8 mouse cellular contexts compared by ENCODE assay signal in the genomic region with DNA sequence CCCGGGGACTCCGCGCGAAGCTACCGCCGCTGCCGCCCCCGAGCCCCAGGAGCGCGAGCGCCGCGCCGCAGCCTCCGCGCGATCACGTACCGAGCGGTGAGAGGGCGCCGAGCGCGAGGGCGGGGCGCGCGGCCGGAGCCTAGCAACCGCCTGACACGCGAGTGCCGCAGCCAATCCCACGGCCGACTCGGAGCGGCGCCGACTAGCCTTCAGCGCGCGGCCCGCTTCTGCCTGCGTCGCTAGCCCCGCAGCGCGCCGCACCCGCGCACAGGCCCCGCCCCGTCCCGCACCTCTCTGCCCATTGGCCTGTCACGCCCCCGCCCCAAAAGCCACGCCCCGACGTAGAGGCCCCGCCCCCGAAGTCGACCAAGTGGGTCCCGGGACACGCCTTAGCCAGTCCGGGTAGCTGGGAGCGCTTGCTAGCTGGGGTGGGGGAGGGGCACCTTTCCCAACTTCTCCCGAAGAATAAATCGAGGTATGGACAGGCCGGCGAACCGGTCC. TPM values are rescaled to one million over a fixed set of nuclear protein-coding genes. Genes with fewer than 3 reads are reported as not detected.
DNase-seq lines count a peak whose midpoint lies in the region; ATAC-seq lines count a peak whose summit lies in the region.

Gene Dag1, minus strand, starts transcription at position 269 of the 501 bp plus-strand sequence.

- under 1% methylated on average over 60 of the region's 71 CpGs for WGBS in heart, embryonic 14.5 days
- under 1% methylated on average over 66 of the region's 71 CpGs for WGBS in liver, embryonic 13.5 days (ENCODE audit: insufficient replicate concordance)
- WGBS in stomach, embryonic 16.5 days: under 1% methylated on average over 62 of the region's 71 CpGs

- H3K4me3 ChIP-seq in brown adipose tissue, adult 24 weeks (ENCODE audit: insufficient read depth, low read depth, low read length): peak within 1 kb of the TSS; percentile 77
- H3K4me3 ChIP-seq in heart, embryonic 14.5 days (ENCODE audit: control insufficient read depth in 1 of 2, insufficient read depth in 1 of 2, low read depth in 1 of 2, low read length in 2 of 2): peak within 1 kb of the TSS; percentile 82 to 98
- H3K4me3 ChIP-seq in liver, embryonic 13.5 days (replicated peaks): peak within 1 kb of the TSS; percentile 88
- H3K4me3 ChIP-seq in stomach, embryonic 16.5 days (replicated peaks; ENCODE audit: low read length): peak within 1 kb of the TSS; percentile 94

- peak; percentile 95 for ATAC-seq in heart, embryonic 14.5 days (ENCODE audit: insufficient number of reproducible peaks, insufficient read depth, low FRiP score, low read depth)
- ATAC-seq in liver, embryonic 13.5 days (ENCODE audit: low read depth): peak; percentile 96
- peak; percentile 97 for ATAC-seq in stomach, embryonic 16.5 days (ENCODE audit: insufficient read depth, low FRiP score)

- peak within 1 kb of the TSS; percentile 68 for H3K4me2 ChIP-seq in heart, embryonic 14.5 days (ENCODE audit: low read length)
- H3K4me2 ChIP-seq in liver, embryonic 13.5 days: peak within 1 kb of the TSS; percentile 100
- H3K4me2 ChIP-seq in stomach, embryonic 16.5 days (ENCODE audit: low read depth, low read length): peak within 1 kb of the TSS; percentile 81

- H3K27ac ChIP-seq in brown adipose tissue, adult 24 weeks (replicated peaks; ENCODE audit: low read depth, low read length): peak within 1 kb of the TSS; percentile 78
- H3K27ac ChIP-seq in heart, embryonic 14.5 days (replicated peaks in 1 of 2; ENCODE audit: control insufficient read depth in 1 of 2, insufficient read depth in 1 of 2, low read depth in 2 of 2, low read length in 2 of 2): peak within 1 kb of the TSS; percentile 97 to 98
- H3K27ac ChIP-seq in liver, embryonic 13.5 days: peak within 1 kb of the TSS; percentile 91
- H3K27ac ChIP-seq in stomach, embryonic 16.5 days (ENCODE audit: low read length): peak within 1 kb of the TSS; percentile 93

- no peaks in the 10 kb centered on the region for H3K36me3 ChIP-seq in heart, embryonic 14.5 days (ENCODE audit: control insufficient read depth, insufficient read depth, low read length)
- H3K36me3 ChIP-seq in liver, embryonic 13.5 days: no peaks in the 10 kb centered on the region
- H3K36me3 ChIP-seq in stomach, embryonic 16.5 days (ENCODE audit: control insufficient read depth, insufficient read depth, low read length): no peaks in the 10 kb centered on the region

- peaks cover 18% of the 10 kb centered on the region for H3K4me1 ChIP-seq in brown adipose tissue, adult 24 weeks (ENCODE audit: control insufficient read depth, insufficient read depth, insufficient read length, low read length)
- H3K4me1 ChIP-seq in heart, embryonic 14.5 days (ENCODE audit: control insufficient read depth in 2 of 2, insufficient read depth in 2 of 2, low read length in 2 of 2): peaks cover 27 to 66% of the 10 kb centered on the region in 2 experiments
- peaks cover 36% of the 10 kb centered on the region for H3K4me1 ChIP-seq in liver, embryonic 13.5 days (replicated peaks)
- peaks cover 25% of the 10 kb centered on the region for H3K4me1 ChIP-seq in stomach, embryonic 16.5 days (ENCODE audit: control insufficient read depth, insufficient read depth, low read length)

- H3K27me3 ChIP-seq in heart, embryonic 14.5 days (ENCODE audit: control insufficient read depth, insufficient read depth, low read length): no peaks in the 10 kb centered on the region
- H3K27me3 ChIP-seq in liver, embryonic 13.5 days: no peaks in the 10 kb centered on the region
- H3K27me3 ChIP-seq in stomach, embryonic 16.5 days (ENCODE audit: control insufficient read depth, insufficient read depth, low read length): no peaks in the 10 kb centered on the region

- no peaks in the 10 kb centered on the region for H3K9me3 ChIP-seq in heart, embryonic 14.5 days (ENCODE audit: control insufficient read depth, low read length)
- H3K9me3 ChIP-seq in liver, embryonic 13.5 days (replicated peaks): no peaks in the 10 kb centered on the region
- no peaks in the 10 kb centered on the region for H3K9me3 ChIP-seq in stomach, embryonic 16.5 days (replicated peaks; ENCODE audit: control insufficient read depth, low read length)

- DNase-seq in CD4-positive, CD25-positive, alpha-beta regulatory T cell, adult 2 months (ENCODE audit: low read depth, low spot score): peak; percentile 98
- DNase-seq in fibroblast of lung, adult 2 months (ENCODE audit: low read depth): peak; percentile 83
- peak; percentile 100 for DNase-seq in kidney, postnatal 14 days
- DNase-seq in liver, embryonic 13.5 days: peak; percentile 97
- DNase-seq in neural tube, embryonic 10.5 days (ENCODE audit: extremely low spot score, low spot score): peak; percentile 100

- peak within 1 kb of the TSS; percentile 95 for H3K9ac ChIP-seq in heart, embryonic 14.5 days (ENCODE audit: low read length)
- H3K9ac ChIP-seq in liver, embryonic 13.5 days: peak within 1 kb of the TSS; percentile 92
- H3K9ac ChIP-seq in stomach, embryonic 16.5 days (ENCODE audit: low read length): peak within 1 kb of the TSS; percentile 92

RNA-seq across cellular contexts. Expression of gene Dag1, which starts in this region (rescaled TPM):
- 116 and 133 TPM in 2 replicates for polyA plus RNA-seq in brown adipose tissue, adult 24 weeks (2012; ENCODE audit: insufficient read depth, insufficient read length, missing spikeins)
- polyA plus RNA-seq in heart, embryonic 14.5 days (2014; fragmentation: Nextera tagmentation; extraction: Ambion mirVana): 143 and 146 TPM in 2 replicates
- polyA plus RNA-seq in liver, embryonic 13.5 days (2015; fragmentation: Nextera tagmentation; extraction: Ambion mirVana): 12.7 and 17.8 TPM in 2 replicates
- polyA plus RNA-seq in stomach, embryonic 16.5 days (2015; fragmentation: Nextera tagmentation; extraction: Ambion mirVana): 90.8 and 91.8 TPM in 2 replicates

Comparison
In these comparisons a context has a peak if more than half of its experiments do, and no peak if none do; other contexts are left out.
1. Peak in every context shown above with its lines: DNase-seq, ATAC-seq, H3K4me3 ChIP-seq and H3K27ac ChIP-seq.